Mouse (Mus musculus) myocyte (in vitro differentiated cells): ENCODE data around the gene Iars. TPM values are rescaled to one million over a fixed set of nuclear protein-coding genes. Genes with fewer than 3 reads are reported as not detected.

Source experiments
- H3K27me3 ChIP-seq: one replicate; pipeline ENCODE4 v1.6.1; 2011; ENCODE audit not compliant: control insufficient read depth, insufficient read depth, insufficient read length
- H3K36me3 ChIP-seq: one replicate; pipeline ENCODE4 v1.6.1; 2011; ENCODE audit not compliant: control insufficient read depth, insufficient read depth
- H3K4me2 ChIP-seq: one replicate; pipeline ENCODE4 v1.6.1; 2011; ENCODE audit warnings: low read depth, control low read depth
- H3K4me3 ChIP-seq: one replicate; pipeline ENCODE4 v1.5.1; 2011; ENCODE audit warnings: mild to moderate bottlenecking, control low read depth, moderate library complexity
- H3K79me2 ChIP-seq: one replicate; pipeline ENCODE4 v1.6.1; 2011; ENCODE audit not compliant: control insufficient read depth, insufficient read depth
- H3ac ChIP-seq: one replicate; pipeline ENCODE4 v1.6.1; 2011; ENCODE audit not compliant: control insufficient read depth, insufficient read length
- CEBPB ChIP-seq: IDR thresholded peaks from 2 replicates; pipeline ENCODE4 v1.6.1; 2011; ENCODE audit warnings: mild to moderate bottlenecking, moderate library complexity; ENCODE audit not compliant: poor library complexity, insufficient read depth, severe bottlenecking
- E2F4 ChIP-seq: IDR thresholded peaks from one replicate; pipeline ENCODE4 v1.6.1; 2011; ENCODE audit warnings: mild to moderate bottlenecking, control low read depth, moderate library complexity; ENCODE audit not compliant: insufficient read depth
- MAX ChIP-seq: IDR thresholded peaks from one replicate; pipeline ENCODE4 v1.6.1; 2011; ENCODE audit warnings: low read depth, mild to moderate bottlenecking, control low read depth
- MYOD1 ChIP-seq, 3 experiments: IDR thresholded peaks; one replicate each; pipeline ENCODE4 v1.6.1; 2011; ENCODE audit warnings: control low read depth in 2 of 3, low read depth in 2 of 3, mild to moderate bottlenecking in 2 of 3, moderate library complexity in 1 of 3; ENCODE audit not compliant: insufficient read length in 2 of 3, control insufficient read depth in 1 of 3
- MYOG ChIP-seq, 3 experiments: IDR thresholded peaks; one replicate each; pipeline ENCODE4 v1.6.1; 2011; ENCODE audit warnings: control low read depth in 2 of 3, low read depth in 2 of 3, mild to moderate bottlenecking in 2 of 3; ENCODE audit not compliant: insufficient read length in 2 of 3, control insufficient read depth in 1 of 3, insufficient read depth in 1 of 3
- POLR2A ChIP-seq: IDR thresholded peaks from one replicate; pipeline ENCODE4 v1.6.1; 2011; ENCODE audit warnings: low read depth, mild to moderate bottlenecking, control low read depth, moderate library complexity; ENCODE audit not compliant: insufficient read length
- POLR2AphosphoS2 ChIP-seq: IDR thresholded peaks from one replicate; pipeline ENCODE4 v1.6.1; 2011; ENCODE audit warnings: low read depth, control low read depth; ENCODE audit not compliant: insufficient read length
- REST ChIP-seq: IDR thresholded peaks from one replicate; pipeline ENCODE4 v1.6.1; 2011; ENCODE audit warnings: mild to moderate bottlenecking, control low read depth, moderate library complexity; ENCODE audit not compliant: insufficient read depth, insufficient read length
- SRF ChIP-seq: IDR thresholded peaks from one replicate; pipeline ENCODE4 v1.6.1; 2011; ENCODE audit warnings: low read depth; ENCODE audit not compliant: control insufficient read depth, insufficient read length
- TCF12 ChIP-seq: IDR thresholded peaks from one replicate; pipeline ENCODE4 v1.6.1; 2011; ENCODE audit warnings: mild to moderate bottlenecking, control low read depth; ENCODE audit not compliant: poor library complexity, insufficient read depth, severe bottlenecking
- TCF3 ChIP-seq: IDR thresholded peaks from one replicate; pipeline ENCODE4 v1.6.1; 2011; ENCODE audit warnings: low read depth, control low read depth; ENCODE audit not compliant: insufficient read length
- USF1 ChIP-seq: IDR thresholded peaks from one replicate; pipeline ENCODE4 v1.6.1; 2011; ENCODE audit warnings: low read depth, mild to moderate bottlenecking, control low read depth, moderate library complexity
- polyA plus RNA-seq: library from polyadenylated mRNA; unstranded; fragments of >200 nt; fragmentation: generic; extraction: Trizol; gene quantifications from one replicate; pipeline ENCODE4 v1.2.1, GENCODE M21; 2012; ENCODE audit warnings: missing spikeins

Iars gene
- polyA plus RNA-seq, 1 experiment, result 128 TPM

DNA sequence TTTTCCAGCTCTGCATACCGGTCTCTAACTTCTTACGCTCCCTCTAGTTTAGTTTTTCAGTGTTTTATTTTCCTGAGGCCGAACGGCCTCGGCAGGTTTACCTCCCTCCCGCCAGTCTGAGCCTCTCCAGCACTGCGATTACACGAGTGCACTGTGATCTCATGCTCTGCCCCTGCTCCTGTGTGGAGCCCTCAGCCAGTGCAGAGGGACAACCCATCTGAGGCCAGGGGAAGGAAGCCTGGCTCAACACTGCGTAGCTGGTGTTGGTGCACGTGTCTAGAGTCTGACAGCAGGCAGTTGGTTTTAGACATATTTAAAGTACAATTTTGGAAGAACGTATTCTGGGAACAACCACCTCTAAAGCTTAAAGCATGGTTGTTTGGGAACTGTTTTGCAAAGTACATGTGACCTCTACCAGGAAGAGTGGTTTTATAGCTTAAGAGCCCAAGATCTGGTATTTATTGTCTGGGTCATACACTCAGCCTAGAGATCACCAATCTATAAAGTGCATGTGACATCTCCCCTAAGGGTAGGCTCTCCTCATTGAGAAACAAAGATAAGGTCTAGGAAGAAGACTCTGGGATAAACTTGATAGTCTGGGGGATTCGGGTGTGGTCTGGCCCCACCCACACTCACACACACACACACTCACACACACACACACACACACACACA, 30.3 kb downstream of the Iars start:
- no peaks in the 10 kb centered on the region for H3K27me3 ChIP-seq
- H3K4me2 ChIP-seq, result no peak overlapping the region
- peaks cover 90% of the 10 kb centered on the region for H3K36me3 ChIP-seq
- no peak overlapping the region for H3ac ChIP-seq
- TF ChIP-seq USF1 (no peak), POLR2AphosphoS2 (peak; percentile 7)
- no peaks in the 10 kb centered on the region for H3K79me2 ChIP-seq
- no peak overlapping the region for H3K4me3 ChIP-seq

DNA sequence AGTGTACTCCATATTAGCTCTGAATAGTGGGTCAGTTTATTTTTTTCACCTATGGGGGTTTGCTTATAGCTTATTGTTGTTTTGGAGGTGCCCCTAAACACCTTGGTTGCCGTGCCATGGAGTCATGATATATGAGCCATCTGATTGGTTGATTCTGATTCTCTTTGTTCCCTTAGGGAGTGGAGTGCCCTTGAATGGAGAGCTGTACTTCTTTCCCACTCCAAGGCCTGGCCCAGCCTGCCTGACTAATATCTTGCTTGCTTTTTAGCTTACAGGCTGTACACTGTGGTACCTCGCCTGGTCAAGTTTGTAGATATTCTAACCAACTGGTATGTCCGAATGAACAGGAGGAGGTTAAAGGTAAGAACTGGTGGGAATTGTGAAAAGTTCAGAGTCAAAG, 37.4 kb downstream of the Iars start:
- Histone ChIP-seq H3K4me3 (no peak overlapping the region), H3K36me3 (peaks cover 95% of the 10 kb centered on the region), H3K27me3 (no peaks in the 10 kb centered on the region), H3K4me2 (no peak overlapping the region), H3K79me2 (no peaks in the 10 kb centered on the region), H3ac (no peak overlapping the region)
- TF ChIP-seq TCF3, result no peak
- TF ChIP-seq E2F4, result no peak
- TF ChIP-seq MYOG (IDR thresholded peaks at IDR 0.05; ENCODE audit: control insufficient read depth in 1 of 3, insufficient read depth in 1 of 3, insufficient read length in 2 of 3, low read depth in 2 of 3), result no peak
- no peak for TF ChIP-seq MAX
- TF ChIP-seq USF1, result no peak
- no peak for TF ChIP-seq SRF
- TF ChIP-seq MYOD1 (IDR thresholded peaks at IDR 0.05; ENCODE audit: control insufficient read depth in 1 of 3, insufficient read length in 2 of 3, low read depth in 2 of 3), result no peak
- TF ChIP-seq CEBPB, result no peak
- no peak for TF ChIP-seq TCF12
- no peak for TF ChIP-seq POLR2AphosphoS2
- TF ChIP-seq REST, result no peak
- no peak for TF ChIP-seq POLR2A

DNA sequence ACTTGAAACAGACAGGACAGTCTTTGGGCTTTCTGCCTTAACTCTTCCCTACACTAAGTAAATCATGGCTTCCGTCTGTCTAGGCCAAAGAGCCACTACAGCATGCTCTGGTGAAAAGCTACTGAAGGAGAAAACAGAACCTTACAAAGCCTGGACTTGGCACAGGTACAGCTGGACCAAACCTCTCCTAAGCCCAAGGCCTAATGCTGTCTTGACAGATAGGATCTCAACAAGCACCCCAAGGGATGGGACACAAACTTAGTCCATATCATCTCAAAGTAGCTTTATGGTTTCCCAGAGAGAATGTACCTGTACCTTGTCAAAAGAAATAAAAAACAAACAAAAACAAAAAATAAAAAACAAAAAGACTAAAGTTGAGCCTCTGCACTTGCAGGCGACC, 54.5 kb downstream of the Iars start:
- H3K36me3 ChIP-seq, result peaks cover 40% of the 10 kb centered on the region
- H3K4me3 ChIP-seq, result no peak overlapping the region
- H3ac ChIP-seq, result no peak overlapping the region
- no peak for TF ChIP-seq TCF3
- TF ChIP-seq POLR2AphosphoS2, result peak; percentile 83
- H3K27me3 ChIP-seq, result no peaks in the 10 kb centered on the region
- H3K4me2 ChIP-seq, result no peak overlapping the region
- H3K79me2 ChIP-seq, result no peaks in the 10 kb centered on the region

DNA sequence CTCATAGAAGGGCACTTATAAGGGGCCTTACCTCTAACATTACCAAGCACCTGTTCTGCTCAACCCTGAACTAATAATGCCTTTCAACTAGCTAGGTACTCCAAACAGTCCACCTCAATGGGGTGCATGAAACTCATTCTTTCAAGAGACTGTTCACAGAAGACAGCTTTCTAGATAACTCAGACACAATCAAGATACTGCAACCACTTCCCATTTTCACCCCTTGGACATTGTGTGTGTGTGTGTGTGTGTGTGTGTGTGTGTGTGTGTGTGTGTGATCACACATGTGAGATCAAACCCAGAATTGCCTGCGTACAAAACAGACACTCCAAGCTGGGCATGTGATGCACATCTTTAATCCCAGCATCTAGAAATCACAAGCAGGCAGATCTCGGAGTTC, 56.1 kb downstream of the Iars start:
- Histone ChIP-seq H3K79me2 (no peaks in the 10 kb centered on the region), H3K27me3 (no peaks in the 10 kb centered on the region), H3K36me3 (peaks cover 25% of the 10 kb centered on the region), H3K4me3 (no peak overlapping the region), H3K4me2 (no peak overlapping the region), H3ac (no peak overlapping the region)
- TF ChIP-seq POLR2A, result no peak
- no peak for TF ChIP-seq TCF12

DNA sequence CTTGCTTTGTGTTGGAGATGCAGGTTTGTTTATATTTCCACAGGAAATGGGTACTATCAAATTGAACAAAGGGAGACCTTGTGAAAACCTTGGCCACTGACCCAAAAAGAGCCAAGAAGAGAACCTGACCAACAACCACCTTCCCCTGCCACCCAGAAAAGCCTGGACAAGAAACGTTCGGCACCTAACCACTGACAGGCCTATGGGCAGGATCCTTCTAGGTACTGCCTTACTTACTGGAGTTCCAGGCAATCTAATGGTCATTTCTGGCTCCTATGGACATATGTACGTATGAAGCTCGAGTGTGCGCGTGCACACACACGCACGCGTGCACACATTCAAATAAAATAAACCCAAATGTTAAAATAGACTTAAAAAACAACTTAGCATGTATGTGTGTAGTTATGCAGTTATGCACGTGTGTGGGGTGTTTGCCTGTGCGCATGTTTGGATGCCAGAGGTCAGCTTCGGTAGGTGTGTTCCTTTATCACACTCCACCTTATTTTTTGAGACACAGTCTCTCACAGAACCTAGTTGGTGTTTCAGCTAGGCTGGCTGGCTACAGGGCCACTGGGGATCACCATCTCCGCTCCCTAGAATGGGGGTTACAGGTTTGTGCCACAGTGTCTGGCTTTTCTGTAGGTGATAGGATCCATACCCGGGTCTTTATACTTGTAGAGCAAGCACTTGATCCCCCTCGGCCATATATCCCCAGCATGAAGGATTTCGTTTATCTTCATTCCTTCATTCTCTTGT, 59.6 kb downstream of the Iars start:
- H3K4me3 ChIP-seq, result no peak overlapping the region
- no peak overlapping the region for H3K4me2 ChIP-seq
- H3K27me3 ChIP-seq, result no peaks in the 10 kb centered on the region
- H3K36me3 ChIP-seq, result no peaks in the 10 kb centered on the region
- no peak for TF ChIP-seq POLR2A
- H3ac ChIP-seq, result no peak overlapping the region
- no peaks in the 10 kb centered on the region for H3K79me2 ChIP-seq

DNA sequence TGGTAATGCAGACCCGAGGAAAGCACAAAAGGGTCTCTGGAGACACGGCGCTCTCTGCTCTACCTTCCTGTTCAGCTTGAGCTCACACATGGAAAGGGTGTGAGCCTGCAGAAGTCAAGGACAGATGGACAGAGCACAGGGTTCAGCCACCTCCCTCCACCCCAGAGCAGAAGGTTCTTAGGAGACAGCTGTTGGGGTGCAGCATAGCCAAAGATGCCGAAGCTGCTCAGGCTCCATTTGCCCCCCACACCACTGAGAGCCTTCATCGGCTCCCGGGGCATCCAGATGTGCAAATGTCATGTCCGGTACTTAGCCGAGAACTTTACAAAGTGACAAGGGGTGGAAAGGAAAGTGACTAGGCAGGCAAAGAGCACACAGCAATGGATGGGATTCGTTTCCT, 74.7 kb downstream of the Iars start:
- Histone ChIP-seq H3K79me2 (no peaks in the 10 kb centered on the region), H3K27me3 (no peaks in the 10 kb centered on the region), H3K36me3 (no peaks in the 10 kb centered on the region), H3K4me2 (no peak overlapping the region), H3ac (no peak overlapping the region), H3K4me3 (no peak overlapping the region)
- TF ChIP-seq REST, result no peak
